Mouse (Mus musculus) heart, postnatal 0 days (tissue): ENCODE measurements around the gene Lrrc3c. TPM values are rescaled to one million over a fixed set of nuclear protein-coding genes. Genes with fewer than 3 reads are reported as not detected.
"Not testable (repeated sequence)": the region's sequence is repeated elsewhere in the genome, so short reads cannot be mapped to it uniquely, and the experiment has no call there.

Source experiments
- ATAC-seq: fragments of 200-750 bp; cut with Nextera tagmentation; 2 replicates; pipeline ENCODE4 v1.8.0; 2017; ENCODE audit warnings: low read depth, moderate number of reproducible peaks, moderate library complexity; ENCODE audit not compliant: insufficient read depth
- DNase-seq: peaks from one replicate; pipeline ENCODE4 v3.0.0-alpha.2; 2016; ENCODE audit warnings: low spot score
- H3K27ac ChIP-seq: fragments of 300-500 bp; sonication (generic); 2 replicates; pipeline ENCODE4 v1.5.1; 2014; ENCODE audit warnings: low read depth, mild to moderate bottlenecking
- H3K27me3 ChIP-seq: fragments of 300-500 bp; sonication (generic); 2 replicates; pipeline ENCODE4 v1.6.1; 2014; ENCODE audit warnings: low read length, mixed read lengths; ENCODE audit not compliant: control insufficient read depth, insufficient read depth
- H3K36me3 ChIP-seq: fragments of 300-500 bp; sonication (generic); replicated peaks from 2 replicates; pipeline ENCODE4 v1.6.1; 2014; ENCODE audit warnings: low read length, mixed read lengths; ENCODE audit not compliant: control insufficient read depth, insufficient read depth
- H3K4me1 ChIP-seq: fragments of 300-500 bp; sonication (generic); 2 replicates; pipeline ENCODE4 v1.6.1; 2014; ENCODE audit warnings: antibody characterized with exemption; ENCODE audit not compliant: control insufficient read depth, insufficient read depth
- H3K4me2 ChIP-seq: fragments of 300-500 bp; sonication (generic); 2 replicates; pipeline ENCODE4 v1.6.1; 2014; ENCODE audit warnings: low read depth, mild to moderate bottlenecking, low read length, moderate library complexity
- H3K4me3 ChIP-seq: fragments of 300-500 bp; sonication (generic); 2 replicates; pipeline ENCODE4 v1.5.1; 2014; ENCODE audit warnings: low read depth, low read length
- H3K9ac ChIP-seq: fragments of 300-500 bp; sonication (generic); replicated peaks from 2 replicates; pipeline ENCODE4 v1.6.1; 2014; ENCODE audit warnings: low read depth, low read length, mixed read lengths
- H3K9me3 ChIP-seq: fragments of 300-500 bp; sonication (generic); replicated peaks from 2 replicates; pipeline ENCODE4 v1.6.1; 2016; ENCODE audit warnings: low read length; ENCODE audit not compliant: control insufficient read depth
- CTCF ChIP-seq: IDR thresholded peaks from 2 replicates; pipeline ENCODE4 v1.5.1; 2016; ENCODE audit warnings: antibody characterized with exemption, control low read depth, low read depth
- EP300 ChIP-seq: IDR thresholded peaks from 2 replicates; pipeline ENCODE4 v1.6.1; 2016; ENCODE audit warnings: antibody characterized with exemption, low read depth
- WGBS: fragments of 180-500 bp; shearing (Covaris S2); extraction: QIAGEN DNeasy Blood & Tissue Kit; methylation state at CpG from one replicate; pipeline ENCODE4 v1.1.7; 2014; 5-methylcytosine and 5-hydroxymethylcytosine counted together
- polyA plus RNA-seq: library from polyadenylated mRNA; unstranded; fragments of >200 nt; fragmentation: Nextera tagmentation; extraction: Ambion mirVana; gene quantifications from 2 replicates; pipeline ENCODE4 v1.2.1, GENCODE M21; 2015
- total RNA-seq: library from RNA; depleted of rRNA; stranded (reverse); fragments of >200 nt; gene quantifications from 2 replicates; pipeline ENCODE4 v1.2.3, GENCODE M21; 2014; ENCODE audit warnings: low replicate concordance

Lrrc3c gene
- total and polyA plus RNA-seq, 2 experiments from 2014 or later = not detected

DNA sequence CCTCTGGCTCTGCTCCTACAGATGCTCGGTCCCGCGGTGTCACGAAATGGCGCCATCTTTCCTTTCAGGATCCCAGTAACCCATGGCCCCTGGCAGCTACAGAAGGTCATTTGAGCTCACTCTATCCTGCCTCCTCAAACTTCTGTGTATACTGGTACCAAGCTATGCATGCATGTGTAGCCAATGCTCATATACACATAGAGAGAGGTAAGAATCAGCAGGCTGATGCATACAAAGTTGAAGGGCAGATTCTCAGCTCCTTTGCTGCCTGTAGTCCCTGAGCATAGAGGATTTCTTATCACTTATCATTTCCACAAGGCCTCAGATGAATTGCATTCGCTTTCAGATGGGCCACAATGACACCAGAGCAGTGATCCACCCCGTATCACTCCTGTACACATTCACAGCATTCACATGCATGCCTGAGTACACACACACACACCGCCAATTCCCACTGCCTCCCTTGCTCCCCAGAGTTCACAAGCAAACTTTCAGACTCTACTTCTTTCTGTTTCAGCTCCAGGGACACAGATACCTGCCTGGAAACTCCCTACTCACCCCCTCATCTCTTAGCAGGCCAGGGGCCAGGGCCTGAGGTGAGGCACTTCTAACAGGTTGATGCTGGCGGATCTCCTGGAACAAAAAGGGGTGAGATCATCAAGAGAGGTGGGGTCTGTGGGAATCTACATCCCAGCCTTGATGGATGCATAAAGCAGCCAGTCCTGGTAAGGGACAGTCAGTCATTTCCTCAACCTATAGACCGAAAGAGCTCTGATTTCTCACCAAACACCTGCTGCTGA is 27.7 kb downstream of the Lrrc3c start, which contains the start of the genes Gm12355 and Gsdma3:
Gm12355 (minus strand) TSS at position 51 of the 800 bp plus-strand sequence.
Gsdma3 (plus strand) TSS at position 750 of the 800 bp plus-strand sequence.
- no peak for ATAC-seq
- no peaks in the 10 kb centered on the region for H3K27me3 ChIP-seq
- no peak within 1 kb of the TSS for H3K27ac ChIP-seq
- TF ChIP-seq CTCF (no peak), EP300 (no peak)
- no peak within 1 kb of the TSS for H3K9ac ChIP-seq
- no peak within 1 kb of the TSS for H3K4me3 ChIP-seq
- DNase-seq = no peak
- no peak within 1 kb of the TSS for H3K4me2 ChIP-seq
- no peaks in the 10 kb centered on the region for H3K36me3 ChIP-seq
- H3K9me3 ChIP-seq = no peaks in the 10 kb centered on the region
- WGBS = 89% methylated on average over 10 of the region's 10 CpGs
- H3K4me1 ChIP-seq = no peaks in the 10 kb centered on the region

DNA sequence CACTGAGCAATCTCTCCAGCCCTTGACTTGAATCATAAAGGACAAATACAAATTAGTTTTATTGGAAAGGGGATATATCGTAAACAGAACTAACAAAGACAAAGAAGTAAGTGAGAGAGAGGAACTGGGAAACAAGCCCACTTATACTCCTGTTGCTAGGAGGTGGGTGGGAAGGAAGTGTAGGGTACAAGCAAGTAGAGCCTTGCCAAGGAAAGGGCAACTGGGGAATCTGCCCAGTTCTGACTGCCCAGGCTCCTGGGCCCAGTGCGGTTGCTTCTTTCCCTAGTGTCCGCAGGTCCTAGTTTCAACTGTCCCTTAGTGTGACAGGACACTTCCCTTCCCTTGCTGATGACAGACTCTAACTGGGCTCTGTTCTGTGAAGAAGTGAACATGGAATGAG is 30.6 kb downstream of the Lrrc3c start:
- 93% methylated on average over 3 of the region's 3 CpGs for WGBS
- H3K4me3 ChIP-seq = no peak overlapping the region
- H3K36me3 ChIP-seq = no peaks in the 10 kb centered on the region
- H3K4me1 ChIP-seq = no peaks in the 10 kb centered on the region
- no peak overlapping the region for H3K27ac ChIP-seq
- DNase-seq = no peak
- ATAC-seq = no peak
- no peak overlapping the region for H3K4me2 ChIP-seq
- no peak overlapping the region for H3K9ac ChIP-seq
- H3K9me3 ChIP-seq = no peaks in the 10 kb centered on the region
- H3K27me3 ChIP-seq = no peaks in the 10 kb centered on the region
- TF ChIP-seq CTCF (no peak), EP300 (no peak)

DNA sequence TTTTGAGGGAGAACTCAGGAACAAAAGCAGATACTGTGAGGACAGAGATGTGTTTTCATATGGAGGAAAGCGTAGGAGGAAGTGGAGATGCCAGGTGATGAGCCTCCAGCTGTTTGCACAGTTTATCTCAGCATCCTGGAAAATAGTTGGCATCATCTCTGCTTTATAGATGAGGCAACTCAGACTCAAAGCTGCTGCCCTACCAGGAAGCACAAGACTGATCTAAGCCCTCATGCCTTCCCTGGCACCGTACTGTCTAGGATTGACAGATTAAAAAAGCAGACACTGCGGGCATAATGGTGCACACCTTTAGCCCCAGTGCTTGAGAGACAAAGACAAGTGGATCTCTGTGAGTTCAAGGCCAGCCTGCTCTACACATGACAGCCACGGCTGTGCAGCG is 32.6 kb downstream of the Lrrc3c start:
- DNase-seq (no peak), ATAC-seq (no peak)
- H3K27ac ChIP-seq = no peak overlapping the region
- WGBS = 78% methylated on average over 5 of the region's 5 CpGs
- H3K27me3 ChIP-seq = no peaks in the 10 kb centered on the region
- no peaks in the 10 kb centered on the region for H3K9me3 ChIP-seq
- H3K4me1 ChIP-seq = no peaks in the 10 kb centered on the region
- no peak overlapping the region for H3K4me2 ChIP-seq
- no peak overlapping the region for H3K4me3 ChIP-seq
- H3K36me3 ChIP-seq = no peaks in the 10 kb centered on the region
- TF ChIP-seq EP300 (no peak), CTCF (no peak)
- no peak overlapping the region for H3K9ac ChIP-seq

DNA sequence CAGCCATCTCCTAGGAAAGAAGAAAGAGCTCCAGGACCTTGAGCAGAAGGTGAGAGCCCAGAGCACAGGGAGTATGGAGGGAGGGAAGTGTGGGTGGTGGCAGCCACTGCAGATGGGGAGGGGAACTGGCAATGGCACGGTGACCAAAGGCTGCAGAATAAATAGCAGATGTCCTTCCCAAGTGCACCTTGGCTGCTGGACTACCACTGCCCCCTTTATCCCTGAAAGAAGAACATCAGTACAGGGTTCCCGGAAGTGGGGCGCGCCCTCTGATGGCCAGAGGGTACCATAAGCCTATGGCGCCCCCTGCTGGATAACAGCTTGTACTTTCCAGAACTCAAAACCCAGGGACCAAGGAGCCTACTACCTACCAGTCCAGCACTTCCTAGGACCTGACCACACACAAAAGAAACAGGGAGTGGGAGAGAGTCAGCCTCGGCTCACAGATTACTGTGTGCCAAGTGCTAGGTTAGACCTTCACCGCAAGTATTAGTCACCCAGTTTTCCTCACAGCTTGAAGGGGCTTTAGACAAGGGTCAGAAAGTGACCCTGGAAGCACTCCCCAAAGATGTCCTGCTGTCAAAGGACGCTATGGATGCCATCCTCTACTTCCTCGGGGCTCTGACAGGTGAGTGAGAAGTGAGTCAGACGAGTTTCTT is 37.4 kb downstream of the Lrrc3c start:
- H3K4me2 ChIP-seq, H3K36me3 ChIP-seq, H3K9ac ChIP-seq, H3K27me3 ChIP-seq, H3K9me3 ChIP-seq, H3K27ac ChIP-seq, H3K4me3 ChIP-seq, H3K4me1 ChIP-seq: not testable (repeated sequence)
- ATAC-seq = peak; percentile 66; the same call in 1 of the 2 replicates
- peak; percentile 40 for DNase-seq
- 26% methylated on average over 10 of the region's 10 CpGs for WGBS
- peak; percentile 40 for TF ChIP-seq CTCF

DNA sequence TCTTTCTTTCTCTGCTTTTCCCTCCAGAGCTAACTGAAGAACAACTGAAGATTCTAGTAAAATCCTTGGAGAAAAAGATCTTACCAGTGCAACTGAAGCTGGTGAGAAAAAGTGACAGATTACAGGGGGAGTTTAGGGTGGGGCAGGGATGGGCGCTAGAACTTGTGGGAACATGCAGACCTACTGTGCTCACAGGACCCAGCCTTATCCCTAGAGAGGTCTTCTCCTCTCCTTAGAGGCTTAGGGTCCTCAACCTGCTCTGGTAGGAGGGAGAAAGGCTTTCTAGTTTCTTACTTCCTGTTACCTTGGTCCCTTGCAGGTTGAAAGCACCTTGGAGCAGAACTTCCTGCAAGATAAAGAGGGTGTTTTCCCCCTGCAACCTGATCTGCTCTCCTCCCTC is 39.4 kb downstream of the Lrrc3c start:
- ATAC-seq (no peak), DNase-seq (no peak)
- Histone ChIP-seq H3K4me3 (no peak overlapping the region), H3K9ac (no peak overlapping the region), H3K27me3 (0 out of 2 replicates have a peak, but pooled peaks cover 2% of the 10 kb centered on the region), H3K36me3 (no peaks in the 10 kb centered on the region), H3K9me3 (no peaks in the 10 kb centered on the region), H3K4me2 (no peak overlapping the region), H3K27ac (no peak overlapping the region), H3K4me1 (no peaks in the 10 kb centered on the region)
- WGBS = 61% methylated on average over 1 of the region's 1 CpGs
- TF ChIP-seq EP300 (no peak), CTCF (no peak)
